Mouse (Mus musculus) neural tube, embryonic 14.5 days (tissue): ENCODE results near the gene Zfp384. TPM values are rescaled to one million over a fixed set of nuclear protein-coding genes. Genes with fewer than 3 reads are reported as not detected.
A peak's percentile ranks its signal among the peaks of the same experiment; 100 is the strongest.

Source experiments
- ATAC-seq: fragments of 200-750 bp; cut with Nextera tagmentation; 2 replicates; pipeline ENCODE4 v1.8.0; 2017; ENCODE audit warnings: low read depth, mild to moderate bottlenecking, moderate TSS enrichment, moderate library complexity
- H3K27ac ChIP-seq: fragments of 300-500 bp; sonication (generic); 2 replicates; pipeline ENCODE4 v1.5.1; 2014; ENCODE audit warnings: low read depth, mild to moderate bottlenecking, control low read depth, low read length, moderate library complexity, mixed read lengths
- H3K27me3 ChIP-seq: fragments of 300-500 bp; sonication (generic); 2 replicates; pipeline ENCODE4 v1.6.1; 2014; ENCODE audit warnings: low read length; ENCODE audit not compliant: control insufficient read depth, insufficient read depth
- H3K36me3 ChIP-seq: fragments of 300-500 bp; sonication (generic); 2 replicates; pipeline ENCODE4 v1.6.1; 2014; ENCODE audit warnings: low read length, mixed read lengths; ENCODE audit not compliant: control insufficient read depth, insufficient read depth
- H3K4me1 ChIP-seq: fragments of 300-500 bp; sonication (generic); 2 replicates; pipeline ENCODE4 v1.6.1; 2014; ENCODE audit warnings: low read length; ENCODE audit not compliant: control insufficient read depth, insufficient read depth
- H3K4me2 ChIP-seq: fragments of 300-500 bp; sonication (generic); 2 replicates; pipeline ENCODE4 v1.6.1; 2014; ENCODE audit warnings: mild to moderate bottlenecking, low read depth, low read length, control low read depth
- H3K4me3 ChIP-seq: fragments of 300-500 bp; sonication (generic); 2 replicates; pipeline ENCODE4 v1.5.1; 2014; ENCODE audit warnings: low read depth, low read length, control low read depth, mixed read lengths
- H3K9ac ChIP-seq: fragments of 300-500 bp; sonication (generic); replicated peaks from 2 replicates; pipeline ENCODE4 v1.6.1; 2014; ENCODE audit warnings: low read depth, mild to moderate bottlenecking, control low read depth, low read length, mixed read lengths
- H3K9me3 ChIP-seq: fragments of 300-500 bp; sonication (generic); 2 replicates; pipeline ENCODE4 v1.6.1; 2016; ENCODE audit warnings: low read length; ENCODE audit not compliant: control insufficient read depth
- WGBS: fragments of 180-500 bp; shearing (Covaris S2); extraction: QIAGEN DNeasy Blood & Tissue Kit; methylation state at CpG from one replicate; pipeline ENCODE4 v1.1.7; 2014; 5-methylcytosine and 5-hydroxymethylcytosine counted together
- polyA plus RNA-seq: library from polyadenylated mRNA; unstranded; fragments of >200 nt; fragmentation: Nextera tagmentation; extraction: Ambion mirVana; gene quantifications from 2 replicates; pipeline ENCODE4 v1.2.1, GENCODE M21; 2014

The Zfp384 gene
- polyA plus RNA-seq, 1 experiment from 2014 or later, result 16.5 TPM

- H3K27ac ChIP-seq, result no peak overlapping the region
- peak overlapping the region; percentile 51 for H3K4me3 ChIP-seq
- H3K9me3 ChIP-seq, result no peaks in the 10 kb centered on the region
- no peaks in the 10 kb centered on the region for H3K27me3 ChIP-seq
- ATAC-seq, result peak; percentile 19
- peaks cover 27% of the 10 kb centered on the region for H3K36me3 ChIP-seq
- WGBS, result 5% methylated on average over 8 of the region's 8 CpGs
- peak overlapping the region; percentile 51 for H3K4me2 ChIP-seq
- H3K4me1 ChIP-seq, result peaks cover 6% of the 10 kb centered on the region; the same call in 1 of the 2 replicates
- no peak overlapping the region for H3K9ac ChIP-seq
These were observed 30.2 kb downstream of the Zfp384 start for GRCm38 (mm10) chr6:125039131-125039530.

DNA sequence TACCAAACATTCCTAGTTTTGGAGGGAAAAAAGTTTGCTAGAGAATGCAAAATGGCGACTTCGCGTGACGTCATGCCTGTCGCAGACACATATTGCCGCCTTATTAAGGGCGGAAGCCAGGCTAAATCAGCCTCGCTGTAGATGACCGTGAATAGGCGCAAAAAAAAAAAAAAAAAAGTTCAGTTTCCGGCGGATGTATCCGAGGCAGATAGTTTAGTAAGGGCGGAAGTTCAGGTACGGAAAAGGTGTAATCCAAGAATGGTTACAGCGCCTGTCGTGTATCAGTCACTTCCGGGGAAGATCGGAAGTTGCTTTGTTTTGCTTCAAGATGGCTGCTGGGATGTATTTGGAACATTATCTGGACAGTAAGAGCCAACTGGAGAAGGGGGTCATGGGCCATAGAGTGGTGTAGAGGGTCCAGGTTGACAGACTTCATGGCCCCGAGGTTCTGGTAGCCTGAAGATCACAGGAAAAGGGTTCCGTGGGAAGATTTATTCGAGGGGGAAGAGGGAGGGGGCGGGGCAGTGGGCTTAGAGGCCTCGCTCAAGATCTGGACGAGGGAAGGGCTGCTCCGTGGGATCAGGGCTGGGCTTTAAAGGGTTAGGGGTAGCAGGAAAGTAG is 30.7 kb downstream of the Zfp384 start, which contains the start of gene Ing4:
Gene Ing4, plus strand, starts transcription at position 228 of the 621 bp plus-strand sequence.
- H3K9ac ChIP-seq, result peak within 1 kb of the TSS; percentile 53
- H3K4me2 ChIP-seq, result peak within 1 kb of the TSS; percentile 84
- H3K27me3 ChIP-seq, result no peaks in the 10 kb centered on the region
- peaks cover 6% of the 10 kb centered on the region; the same call in 1 of the 2 replicates for H3K4me1 ChIP-seq
- peak within 1 kb of the TSS; percentile 79 for H3K27ac ChIP-seq
- WGBS, result under 1% methylated on average over 26 of the region's 26 CpGs
- peak within 1 kb of the TSS; percentile 51 for H3K4me3 ChIP-seq
- ATAC-seq, result peak; percentile 96
- H3K9me3 ChIP-seq, result no peaks in the 10 kb centered on the region
- peaks cover 30% of the 10 kb centered on the region for H3K36me3 ChIP-seq

DNA sequence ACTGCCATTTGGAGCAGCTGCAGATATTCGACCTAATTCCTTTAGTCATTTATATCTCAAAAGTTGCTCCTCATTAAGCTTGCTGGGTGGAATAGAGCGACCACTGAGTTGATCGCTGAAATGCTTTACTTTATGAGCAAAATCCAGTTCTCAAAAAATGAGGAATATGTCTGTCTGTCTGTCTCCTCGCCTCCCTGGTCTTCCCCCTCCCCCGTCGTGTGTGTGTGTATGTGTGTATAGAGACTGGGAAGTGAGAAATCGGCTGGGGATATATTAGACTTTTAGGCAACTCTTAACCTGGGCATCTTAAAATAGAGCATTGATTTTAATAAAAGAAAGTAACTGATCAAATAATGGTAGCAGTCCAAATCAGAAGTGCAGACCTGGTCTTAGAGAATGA is 31.3 kb downstream of the Zfp384 start:
- WGBS, result 24% methylated on average over 7 of the region's 7 CpGs
- Histone ChIP-seq H3K9ac (peak overlapping the region; percentile 53), H3K4me1 (peaks cover 6% of the 10 kb centered on the region; the same call in 1 of the 2 replicates), H3K4me3 (peak overlapping the region; percentile 51), H3K27ac (peak overlapping the region; percentile 79), H3K36me3 (peaks cover 29% of the 10 kb centered on the region), H3K4me2 (peak overlapping the region; percentile 84), H3K9me3 (no peaks in the 10 kb centered on the region), H3K27me3 (no peaks in the 10 kb centered on the region)
- ATAC-seq, result no peak

DNA sequence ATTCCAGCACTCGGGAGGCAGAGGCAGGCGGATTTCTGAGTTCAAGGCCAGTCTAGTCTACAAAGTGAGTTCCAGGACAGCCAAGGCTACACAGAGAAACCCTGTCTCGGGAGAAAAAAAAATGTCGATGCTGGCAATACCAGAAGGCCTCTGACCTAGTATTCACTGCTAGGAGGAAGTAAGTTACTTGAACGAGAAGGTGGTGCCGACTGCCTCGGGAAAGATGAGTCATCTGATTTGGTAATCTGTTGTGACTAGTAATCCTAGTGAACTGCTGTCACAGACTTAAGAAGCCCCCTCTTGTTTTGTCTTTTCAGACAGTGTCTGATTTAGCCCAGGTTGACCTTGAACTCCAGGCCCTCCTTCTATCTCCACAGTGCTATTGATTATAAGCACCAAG is 32.1 kb downstream of the Zfp384 start:
- ATAC-seq, result no peak
- H3K9me3 ChIP-seq, result no peaks in the 10 kb centered on the region

GRCm38 (mm10) chr6:125042081-125042480 is 33.1 kb downstream of the Zfp384 start:
- WGBS, result 97% methylated on average over 7 of the region's 7 CpGs
- no peak overlapping the region for H3K9ac ChIP-seq
- no peaks in the 10 kb centered on the region for H3K27me3 ChIP-seq
- H3K4me2 ChIP-seq, result no peak overlapping the region
- no peak overlapping the region for H3K4me3 ChIP-seq
- H3K9me3 ChIP-seq, result no peaks in the 10 kb centered on the region
- H3K27ac ChIP-seq, result no peak overlapping the region
- peaks cover 22% of the 10 kb centered on the region for H3K36me3 ChIP-seq
- peaks cover 6% of the 10 kb centered on the region; the same call in 1 of the 2 replicates for H3K4me1 ChIP-seq
- ATAC-seq, result no peak

More for the DNA sequence above, 32.1 kb downstream of the Zfp384 start:
- H3K4me3 ChIP-seq, result no peak overlapping the region
- H3K36me3 ChIP-seq, result peaks cover 28% of the 10 kb centered on the region
- no peak overlapping the region for H3K9ac ChIP-seq
- H3K4me2 ChIP-seq, result no peak overlapping the region
- H3K27me3 ChIP-seq, result no peaks in the 10 kb centered on the region
- WGBS, result 85% methylated on average over 7 of the region's 7 CpGs
- peaks cover 6% of the 10 kb centered on the region; the same call in 1 of the 2 replicates for H3K4me1 ChIP-seq
- H3K27ac ChIP-seq, result no peak overlapping the region

GRCm38 (mm10) chr6:125046691-125047090 is 37.7 kb downstream of the Zfp384 start:
- H3K36me3 ChIP-seq, result peaks cover 56% of the 10 kb centered on the region
- WGBS, result 41% methylated on average over 5 of the region's 5 CpGs
- peak; percentile 44; the same call in 1 of the 2 replicates for ATAC-seq
- H3K4me1 ChIP-seq, result no peaks in the 10 kb centered on the region
- no peaks in the 10 kb centered on the region for H3K27me3 ChIP-seq
- H3K9ac ChIP-seq, result no peak overlapping the region
- H3K4me3 ChIP-seq, result no peak overlapping the region
- H3K4me2 ChIP-seq, result no peak overlapping the region
- no peak overlapping the region for H3K27ac ChIP-seq
- no peaks in the 10 kb centered on the region for H3K9me3 ChIP-seq

GRCm38 (mm10) chr6:125049678-125050077 is 40.7 kb downstream of the Zfp384 start, which contains the start of gene Acrbp:
Gene Acrbp, plus strand, starts transcription at chr6:125049689.
- Histone ChIP-seq H3K4me3 (no peak within 1 kb of the TSS), H3K4me2 (no peak within 1 kb of the TSS), H3K4me1 (no peaks in the 10 kb centered on the region), H3K27ac (no peak within 1 kb of the TSS), H3K36me3 (peaks cover 73% of the 10 kb centered on the region), H3K27me3 (no peaks in the 10 kb centered on the region), H3K9me3 (no peaks in the 10 kb centered on the region), H3K9ac (no peak within 1 kb of the TSS)
- 0 out of 2 replicates have a peak, but pooled peaks have one; percentile 32 for ATAC-seq
- 37% methylated on average over 20 of the region's 20 CpGs for WGBS

DNA sequence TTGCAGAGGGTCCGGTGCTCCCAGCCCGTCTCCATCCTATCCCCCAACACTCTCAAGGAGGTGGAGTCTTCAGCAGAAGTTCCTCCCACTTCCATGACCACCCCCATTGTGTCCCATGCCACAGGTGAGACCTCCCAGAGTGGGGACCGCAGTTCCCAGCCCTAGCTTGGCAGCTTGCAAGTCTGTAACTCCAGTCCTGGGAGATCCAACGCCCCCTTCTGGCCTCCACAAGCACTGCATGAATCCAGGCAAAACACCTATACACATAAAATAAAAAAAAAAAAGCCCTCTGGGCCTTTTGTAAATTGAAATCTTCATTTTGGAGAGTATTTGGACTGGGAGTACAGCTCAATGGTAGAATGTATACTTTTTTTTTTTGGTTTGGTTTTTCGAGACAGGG is 42.3 kb downstream of the Zfp384 start:
- H3K4me3 ChIP-seq, result no peak overlapping the region
- no peak overlapping the region for H3K27ac ChIP-seq
- H3K9me3 ChIP-seq, result no peaks in the 10 kb centered on the region
- H3K9ac ChIP-seq, result no peak overlapping the region
- 66% methylated on average over 5 of the region's 5 CpGs for whole genome bisulfite sequencing
- no peak for ATAC-seq
- H3K36me3 ChIP-seq, result peaks cover 61% of the 10 kb centered on the region
- no peaks in the 10 kb centered on the region for H3K27me3 ChIP-seq
- no peak overlapping the region for H3K4me2 ChIP-seq
- no peaks in the 10 kb centered on the region for H3K4me1 ChIP-seq

GRCm38 (mm10) chr6:125061493-125061892 is 52.5 kb downstream of the Zfp384 start:
- peak; percentile 39; the same call in 1 of the 2 replicates for ATAC-seq

More at GRCm38 (mm10) chr6:125061493-125061892, 52.5 kb downstream of the Zfp384 start:
- Histone ChIP-seq H3K9ac (no peak overlapping the region), H3K9me3 (no peaks in the 10 kb centered on the region), H3K4me2 (no peak overlapping the region), H3K36me3 (no peaks in the 10 kb centered on the region), H3K27me3 (no peaks in the 10 kb centered on the region), H3K4me3 (no peak overlapping the region), H3K27ac (no peak overlapping the region), H3K4me1 (no peaks in the 10 kb centered on the region)
- WGBS, result 33% methylated on average over 6 of the region's 6 CpGs
